Mouse (Mus musculus) E14TG2a.4 (cell line): Measurements from ENCODE around the gene Gpc3.

Experiments
- CTCF ChIP-seq: conservative IDR thresholded peaks from 2 replicates; pipeline ENCODE4 v1.5.1; 2014; ENCODE audit warnings: low read length
- NANOG ChIP-seq: IDR thresholded peaks from 2 replicates; pipeline ENCODE4 v1.6.1; 2014; ENCODE audit warnings: borderline replicate concordance, low read length, mixed read lengths
- POU5F1 ChIP-seq: IDR thresholded peaks from 2 replicates; pipeline ENCODE4 v1.6.1; 2014; ENCODE audit warnings: low read length, borderline replicate concordance

DNA sequence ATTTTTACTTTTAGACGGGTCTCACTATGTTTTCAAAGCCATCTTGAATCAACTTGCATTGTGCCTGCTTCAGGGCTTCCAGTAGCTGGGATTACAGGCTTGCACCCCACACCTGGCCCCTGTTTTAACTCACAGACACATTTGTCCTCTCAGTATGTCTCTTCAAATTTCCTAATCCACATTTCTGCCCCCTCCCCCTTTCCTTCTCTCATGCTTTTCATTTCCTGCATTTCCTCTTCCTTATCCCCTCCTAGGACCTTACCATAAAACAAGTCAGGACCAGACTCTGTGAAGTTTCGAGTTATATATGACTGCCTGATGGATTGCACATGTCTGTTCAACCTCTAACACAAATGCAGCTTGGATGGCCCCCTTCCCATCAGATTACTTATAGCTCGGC lies 167.2 kb downstream of the Gpc3 start:
- TF ChIP-seq CTCF = no peak
- TF ChIP-seq POU5F1 = no peak
- TF ChIP-seq NANOG = no peak
